Mouse (Mus musculus) ovary, postnatal 14 days (tissue): Measurements from ENCODE around the gene Tsku.

Experiments used
- DNase-seq: peaks from one replicate; pipeline ENCODE4 v3.0.0; 2022; ENCODE audit warnings: low spot score

Tsku gene

GRCm38 (mm10) chr7:98324228-98324627, 36.9 kb downstream of the Tsku start:
- DNase-seq, result no peak

DNA sequence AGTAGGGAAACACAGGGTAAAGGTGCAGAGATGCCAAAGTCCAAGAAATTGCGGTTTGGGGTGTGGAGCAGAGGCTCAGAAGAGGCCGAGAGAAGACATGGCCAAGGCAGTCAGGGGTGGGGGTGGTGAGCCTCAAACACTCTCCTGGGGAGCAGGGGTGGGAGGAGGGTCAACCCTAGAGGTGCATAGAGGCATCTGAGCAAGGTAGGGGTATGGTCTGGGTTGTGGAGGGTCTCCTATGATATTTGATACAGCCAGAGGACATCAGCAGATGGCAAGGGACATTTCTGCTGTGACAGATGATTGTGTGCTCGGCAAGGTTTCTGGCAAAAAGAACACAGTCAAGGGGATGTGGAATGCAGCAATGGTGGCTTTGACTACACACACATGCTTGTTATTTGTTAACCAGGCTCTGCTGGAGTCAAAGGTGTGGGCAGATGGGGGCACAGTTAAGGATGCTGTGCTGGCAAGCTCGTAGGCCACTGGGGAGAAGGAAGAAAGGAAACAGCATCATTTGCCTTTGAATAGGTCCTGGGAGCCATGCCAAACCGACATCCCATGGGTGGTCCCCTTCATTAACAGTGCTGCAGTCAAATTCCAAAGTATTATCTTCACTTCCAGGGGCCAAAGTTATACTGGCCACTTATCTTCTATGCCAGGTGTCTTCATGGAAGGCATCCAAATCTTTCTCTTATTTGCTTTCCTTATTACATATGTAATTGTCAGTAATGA, 37.7 kb downstream of the Tsku start:
- DNase-seq, result no peak

DNA sequence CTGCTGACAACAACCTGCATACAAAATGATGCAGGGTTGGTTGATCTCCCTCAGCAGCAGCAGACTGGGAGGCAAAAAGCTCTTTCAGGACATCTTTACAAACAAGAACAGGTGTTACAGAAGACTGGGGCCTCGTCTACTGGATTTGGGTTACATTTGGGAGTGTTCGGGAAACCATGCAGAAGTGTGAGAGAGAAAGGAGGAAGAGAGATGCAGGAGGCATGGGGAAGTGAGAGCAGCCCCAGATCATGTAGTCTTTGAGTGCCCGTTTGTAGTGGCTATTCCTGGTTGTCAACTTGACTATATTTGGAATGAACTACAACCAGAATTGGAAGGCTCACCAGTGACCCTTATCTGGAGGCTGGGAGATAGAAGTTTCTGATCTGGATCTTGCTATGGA, 38.7 kb downstream of the Tsku start:
- no peak for DNase-seq

DNA sequence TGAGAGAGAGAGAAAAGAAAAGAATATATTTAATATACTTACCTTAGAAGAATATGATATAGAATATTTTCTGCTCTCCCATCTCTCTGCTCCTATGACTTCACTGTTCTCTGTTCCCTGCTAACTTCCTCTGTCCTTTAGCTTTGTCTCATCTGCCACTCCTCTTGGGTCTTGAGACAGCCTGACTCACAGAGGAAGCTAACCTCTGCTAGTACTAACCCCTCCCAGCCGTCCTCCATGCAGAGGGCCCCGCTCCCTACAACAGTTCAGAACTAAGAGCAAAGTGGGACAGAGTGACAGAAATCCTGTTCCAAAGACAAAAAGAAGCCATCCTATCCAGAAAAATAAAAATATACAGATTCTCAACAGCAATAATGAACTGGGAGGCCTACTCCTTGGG, 40.0 kb downstream of the Tsku start, which contains the start of gene Acer3:
Gene Acer3, minus strand, starts transcription at position 126 of the 400 bp plus-strand sequence.
- no peak for DNase-seq

- no peak for DNase-seq
Observed at GRCm38 (mm10) chr7:98320006-98320556, 41.0 kb downstream of the Tsku start.

GRCm38 (mm10) chr7:98316568-98316967, 44.6 kb downstream of the Tsku start:
- no peak for DNase-seq

DNA sequence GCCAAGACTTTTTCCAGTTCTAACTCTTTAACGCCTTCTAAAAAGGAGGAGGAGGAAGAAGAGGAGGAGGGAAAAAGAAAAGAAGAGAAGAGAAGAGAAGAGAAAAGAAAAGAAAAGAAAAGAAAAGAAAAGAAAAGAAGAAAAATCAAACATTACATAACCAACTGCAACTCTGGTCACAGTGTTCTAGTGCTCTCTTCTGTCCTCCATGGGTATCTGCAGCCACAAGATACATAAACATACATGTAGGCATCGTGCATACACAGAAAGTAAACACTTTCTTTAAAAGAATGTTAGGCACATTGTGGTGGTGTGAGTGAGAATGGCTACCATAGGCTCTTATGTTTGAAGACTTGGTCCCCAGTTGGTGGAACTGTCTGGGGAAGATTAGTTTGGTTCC, 46.0 kb downstream of the Tsku start:
- no peak for DNase-seq

GRCm38 (mm10) chr7:98312185-98312920, 48.8 kb downstream of the Tsku start:
- no peak for DNase-seq

DNA sequence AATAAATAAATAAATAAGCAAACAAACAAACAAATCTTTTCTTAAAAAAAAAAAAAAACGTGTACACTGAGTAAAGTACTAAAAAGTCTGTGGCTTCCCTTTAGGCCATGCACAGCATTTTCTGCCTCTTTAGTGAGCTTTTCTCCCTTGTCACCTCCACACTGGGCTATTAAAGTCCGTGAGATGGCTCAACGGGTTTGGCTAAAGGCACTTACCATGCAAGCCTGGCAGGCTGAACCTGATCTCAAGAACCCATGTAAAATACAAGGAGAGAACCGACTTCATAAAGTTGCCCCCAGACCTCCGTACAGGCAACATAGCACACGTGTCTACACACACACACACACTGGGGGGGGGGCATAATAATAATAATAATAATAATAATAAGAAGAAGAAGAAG, 50.9 kb downstream of the Tsku start:
- no peak for DNase-seq

DNA sequence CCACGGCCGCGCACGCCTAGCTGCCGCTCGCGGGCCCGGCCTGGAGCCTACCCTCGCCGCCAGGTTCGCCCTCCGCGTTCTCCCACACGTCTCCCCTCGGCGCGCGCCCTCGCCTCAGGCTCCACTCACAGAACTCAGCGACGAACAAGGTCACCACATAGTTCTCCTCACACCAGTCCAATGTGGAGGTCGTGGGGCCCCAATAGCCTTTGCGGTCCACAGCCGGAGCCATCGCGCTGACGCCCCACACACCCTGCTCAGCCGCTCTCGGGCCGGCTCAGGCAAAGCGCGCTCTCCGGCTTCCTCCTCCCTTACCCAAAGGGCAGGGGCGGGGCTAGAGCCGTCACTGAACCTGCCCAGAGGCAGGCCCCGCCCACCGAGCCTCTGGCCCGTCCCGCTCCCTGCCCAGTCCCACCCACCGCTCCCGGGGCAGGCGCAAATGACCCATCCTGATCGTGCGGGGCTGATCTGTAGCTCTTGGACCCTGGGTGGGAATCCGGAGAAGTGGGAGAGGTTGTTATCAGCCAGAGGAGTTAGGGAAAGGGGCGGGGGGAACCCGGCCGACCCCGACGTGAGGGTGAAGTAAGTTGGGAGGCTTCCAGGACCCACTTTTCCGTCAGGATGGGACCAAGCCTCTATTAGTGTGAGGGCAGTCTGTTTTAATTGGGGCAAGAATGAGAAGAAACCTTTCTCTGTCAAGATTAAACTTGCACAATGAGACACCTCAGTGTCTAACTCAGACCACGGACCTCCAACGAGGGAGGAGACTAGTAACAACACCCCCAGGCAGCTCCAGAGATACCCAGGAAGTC, 51.7 kb downstream of the Tsku start:
- peak; percentile 91 for DNase-seq

DNA sequence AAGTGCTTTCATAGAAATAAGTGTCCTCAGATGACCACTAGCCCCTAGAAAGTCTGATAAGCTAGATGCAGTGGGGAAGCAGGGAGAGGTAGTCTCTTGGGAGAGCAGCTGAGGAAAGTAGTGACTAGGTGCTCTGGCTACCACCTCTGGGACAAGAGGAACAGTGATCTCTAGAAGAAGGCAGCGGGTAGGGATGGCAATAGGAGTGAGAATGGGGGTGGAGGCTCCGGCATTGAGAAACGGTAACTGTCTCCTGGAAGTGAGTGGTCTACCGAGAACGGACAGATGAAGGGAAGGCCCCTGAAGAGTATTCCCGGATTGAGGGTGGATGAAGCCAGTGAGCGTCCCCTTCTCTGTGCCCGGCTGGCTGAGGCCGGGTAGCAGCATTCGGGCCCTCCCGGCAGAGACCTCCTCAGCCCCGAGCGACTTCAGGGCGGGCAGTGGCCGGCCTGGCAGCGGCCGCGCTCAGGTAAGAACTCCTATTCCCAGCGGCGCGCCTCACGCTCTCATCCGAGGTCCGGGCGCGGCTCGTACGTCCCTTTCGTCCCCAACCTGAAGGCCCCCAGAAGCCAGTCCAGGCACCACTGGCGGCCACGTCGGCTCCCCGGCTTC, 52.4 kb downstream of the Tsku start:
- DNase-seq, result no peak

DNA sequence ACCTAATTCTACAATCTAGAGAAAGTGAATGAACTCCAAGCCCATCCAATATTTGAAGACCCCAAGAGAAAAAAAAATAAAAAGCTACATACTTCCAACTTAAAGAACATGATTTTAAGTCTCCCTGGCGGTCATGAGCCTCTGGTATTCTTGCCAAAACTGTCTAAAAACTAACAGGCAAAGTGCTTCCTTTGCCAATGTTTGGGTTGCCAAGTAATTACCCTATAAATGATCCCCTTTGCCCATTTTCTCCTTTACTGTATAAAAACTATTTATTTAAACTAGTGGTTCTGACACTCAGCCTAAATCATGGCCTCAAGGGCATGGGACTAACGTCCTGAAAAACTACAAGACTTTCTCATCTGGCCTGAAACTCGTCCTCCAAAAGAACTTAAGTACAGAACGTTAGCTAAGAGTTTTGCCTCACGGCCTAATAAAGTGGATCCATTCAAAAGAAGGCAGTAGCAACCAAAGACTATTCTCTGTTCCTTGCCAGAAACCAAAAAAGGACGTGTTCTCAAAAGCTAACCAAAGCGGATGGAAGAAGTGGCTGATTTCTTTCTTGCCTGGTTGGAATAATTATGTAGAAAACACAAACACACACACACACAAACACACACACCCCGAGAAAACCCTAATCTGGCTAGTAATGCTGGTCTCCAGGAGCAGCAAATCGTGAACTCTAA, 53.1 kb downstream of the Tsku start:
- no peak for DNase-seq

GRCm38 (mm10) chr7:98307411-98307810, 53.7 kb downstream of the Tsku start:
- no peak for DNase-seq
